Mouse (Mus musculus) inflammation-experienced regulatory T-cells, adult 6 months (primary cell): Measurements from ENCODE around the gene Wfdc18. TPM values are rescaled to one million over a fixed set of nuclear protein-coding genes. Genes with fewer than 3 reads are reported as not detected.
A peak's percentile ranks its signal among the peaks of the same experiment; 100 is the strongest.

Experiments
- ATAC-seq: one replicate; pipeline ENCODE4 v1.8.0; 2017
- polyA plus RNA-seq, 3 experiments: library from polyadenylated mRNA; unstranded; fragments of 100-300 nt; shearing (Covaris generic); gene quantifications; one replicate each; pipeline ENCODE4 v1.2.1; 2017

Wfdc18 gene
- polyA plus RNA-seq: not detected

DNA sequence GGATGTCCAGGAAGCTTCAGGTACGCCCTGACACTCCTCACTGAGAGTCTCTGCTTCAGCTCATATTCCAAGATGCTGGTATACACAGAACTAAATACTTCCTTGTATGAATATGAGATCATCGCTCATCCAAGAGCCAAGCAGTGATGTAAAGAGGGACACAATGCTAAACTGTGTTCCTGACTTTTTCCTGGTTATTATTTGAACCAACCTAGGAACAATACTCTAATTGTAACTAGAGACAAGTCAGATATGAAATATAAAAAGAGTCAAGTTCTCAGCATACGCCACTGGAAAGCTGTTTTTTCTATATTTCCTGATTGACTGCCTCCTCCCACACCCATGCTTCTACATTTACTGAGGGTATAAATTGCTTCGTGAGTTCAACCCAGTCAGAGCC lies at the start of gene Wfdc18:
Wfdc18 (plus strand) TSS at position 301 of the 400 bp plus-strand sequence.
- ATAC-seq: no peak

- no peak for ATAC-seq
Measured at GRCm38 (mm10) chr11:83662204-83662603, 46.6 kb upstream of the Wfdc18 start, which contains the start of gene Ccl4. Gene Ccl4, plus strand, starts transcription at chr11:83662584.

GRCm38 (mm10) chr11:83663532-83663931 lies 45.3 kb upstream of the Wfdc18 start:
- ATAC-seq: no peak

DNA sequence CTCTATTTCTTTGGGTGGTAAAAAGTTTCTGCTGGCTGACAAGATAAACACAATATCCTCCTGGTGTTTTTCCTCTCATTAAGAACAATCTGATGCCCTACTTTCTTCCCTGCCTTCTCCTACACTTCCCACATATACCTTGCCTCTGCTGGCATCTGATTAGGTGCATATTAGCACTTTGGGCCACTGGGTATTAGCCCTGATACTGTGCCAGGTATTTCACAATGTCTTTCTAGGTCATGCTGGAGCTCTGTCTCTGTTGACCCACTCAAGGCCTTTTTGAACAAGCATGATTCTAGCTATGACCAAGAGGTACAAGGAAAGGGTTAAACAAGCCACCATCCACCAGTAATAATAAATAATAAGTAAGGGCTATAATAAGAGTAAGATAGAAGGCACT lies 37.1 kb upstream of the Wfdc18 start:
- no peak for ATAC-seq

GRCm38 (mm10) chr11:83675665-83676064 lies 33.1 kb upstream of the Wfdc18 start:
- no peak for ATAC-seq

DNA sequence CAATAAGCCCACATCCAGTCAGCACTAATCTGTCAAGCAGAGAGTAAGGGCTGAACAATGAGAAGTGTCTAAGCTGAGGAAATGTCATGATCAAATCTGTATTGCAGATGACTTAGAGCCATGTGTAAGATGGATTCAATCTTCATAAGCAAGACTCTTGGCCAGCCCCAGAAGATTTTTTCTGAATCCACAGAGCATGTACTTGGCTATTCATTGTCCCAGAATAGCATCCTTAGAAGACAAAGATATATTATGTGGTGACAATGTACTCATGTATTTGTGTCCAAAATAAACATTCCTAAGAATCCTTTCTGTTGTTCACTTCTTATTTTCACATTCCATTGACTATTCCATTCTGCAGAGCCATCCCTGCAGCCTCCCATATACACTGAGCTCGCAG lies 18.9 kb upstream of the Wfdc18 start:
- ATAC-seq: no peak

- no peak for ATAC-seq
Measured at GRCm38 (mm10) chr11:83692008-83692407, 16.8 kb upstream of the Wfdc18 start.

GRCm38 (mm10) chr11:83703705-83704104 lies 5.1 kb upstream of the Wfdc18 start, which contains the start of gene Wfdc17:
Gene Wfdc17, plus strand, starts transcription at chr11:83703991.
- ATAC-seq: no peak

DNA sequence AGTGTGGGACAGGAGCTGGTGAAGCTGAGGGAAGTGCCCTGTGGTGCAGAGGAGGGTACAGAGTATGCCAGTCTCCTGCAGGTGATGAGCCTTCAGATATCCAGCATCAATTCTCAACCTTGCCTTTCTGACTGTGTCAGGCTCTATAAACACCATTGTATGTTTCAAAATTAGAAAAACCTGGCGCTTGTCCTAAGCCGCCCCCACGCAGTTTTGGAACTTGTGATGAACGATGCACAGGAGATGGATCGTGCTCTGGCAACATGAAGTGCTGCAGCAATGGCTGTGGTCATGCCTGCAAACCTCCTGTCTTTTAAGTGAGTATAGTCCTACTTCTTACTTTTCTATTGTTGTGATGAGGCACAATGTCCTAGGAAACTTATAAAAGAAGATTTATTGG lies 868 bp downstream of the Wfdc18 start:
- no peak for ATAC-seq

- no peak for ATAC-seq
Measured at GRCm38 (mm10) chr11:83712671-83713070, 3.9 kb downstream of the Wfdc18 start.

DNA sequence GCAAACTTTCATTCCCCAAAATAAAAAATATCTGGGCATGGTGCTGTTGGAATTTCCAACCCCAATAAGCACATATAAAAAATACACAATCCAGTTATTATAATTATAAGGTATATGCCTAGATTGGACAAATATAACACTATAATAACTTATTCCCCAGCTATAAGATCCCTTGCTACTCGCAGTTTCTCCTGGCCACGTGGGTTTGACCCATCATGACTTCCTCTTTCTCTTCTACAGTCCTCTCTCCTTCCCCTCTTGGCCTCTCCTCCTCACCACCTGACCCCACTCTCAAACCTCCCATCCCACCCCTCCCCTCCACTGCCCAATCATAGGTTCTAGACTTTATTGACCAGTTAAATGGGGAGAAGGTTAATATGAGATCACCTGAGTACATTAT lies 5.1 kb downstream of the Wfdc18 start:
- ATAC-seq: no peak

- ATAC-seq: no peak
Measured at GRCm38 (mm10) chr11:83717042-83717665, 8.3 kb downstream of the Wfdc18 start.

DNA sequence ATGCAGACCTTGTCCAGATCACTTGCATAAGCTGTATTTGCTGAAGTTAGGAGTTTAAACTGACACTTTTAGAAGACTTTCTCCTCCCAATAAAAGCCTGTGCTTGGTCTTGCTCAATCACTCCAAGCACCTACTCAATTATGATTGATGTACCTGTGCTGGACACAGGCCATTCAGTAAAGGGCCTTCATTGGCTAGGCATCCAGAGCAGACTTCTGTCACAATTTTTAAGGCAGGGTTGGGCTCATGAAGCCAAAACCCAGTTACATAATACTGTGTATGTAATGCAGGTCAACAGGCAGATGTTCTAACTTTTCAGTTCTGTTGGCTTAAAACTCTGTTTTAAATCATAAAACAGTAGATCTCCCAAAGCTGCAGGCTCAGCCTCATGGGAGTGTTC lies 12.0 kb downstream of the Wfdc18 start:
- ATAC-seq: no peak

GRCm38 (mm10) chr11:83728757-83729432 lies 20.1 kb downstream of the Wfdc18 start:
- no peak for ATAC-seq

- ATAC-seq: no peak
Measured at GRCm38 (mm10) chr11:83731116-83731515, 22.3 kb downstream of the Wfdc18 start.

GRCm38 (mm10) chr11:83733071-83733640 lies 24.3 kb downstream of the Wfdc18 start:
- ATAC-seq: no peak

GRCm38 (mm10) chr11:83734215-83734614 lies 25.4 kb downstream of the Wfdc18 start:
- ATAC-seq: no peak

GRCm38 (mm10) chr11:83735881-83736280 lies 27.1 kb downstream of the Wfdc18 start:
- no peak for ATAC-seq

DNA sequence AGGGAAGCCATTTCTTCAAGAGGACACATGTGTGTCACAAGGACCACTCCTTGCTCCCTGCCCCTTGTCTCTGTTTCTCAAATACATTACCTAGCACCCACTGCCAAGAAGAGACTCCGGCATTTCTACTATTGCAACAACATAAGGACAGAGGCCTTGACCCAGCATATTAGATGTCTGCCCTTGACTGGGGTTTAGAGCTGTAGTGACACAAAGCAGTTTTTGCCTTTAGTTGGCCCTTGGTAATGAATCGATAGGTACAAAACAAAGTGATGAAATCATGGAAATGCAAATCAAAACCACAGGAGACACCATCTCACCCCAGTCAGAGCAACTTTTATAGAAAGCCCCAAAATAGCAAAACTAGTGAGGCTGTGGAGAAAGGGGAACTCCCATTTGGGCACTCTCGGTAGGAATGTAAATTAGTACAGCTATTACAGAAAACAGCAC lies 28.3 kb downstream of the Wfdc18 start:
- ATAC-seq: peak; percentile 93

DNA sequence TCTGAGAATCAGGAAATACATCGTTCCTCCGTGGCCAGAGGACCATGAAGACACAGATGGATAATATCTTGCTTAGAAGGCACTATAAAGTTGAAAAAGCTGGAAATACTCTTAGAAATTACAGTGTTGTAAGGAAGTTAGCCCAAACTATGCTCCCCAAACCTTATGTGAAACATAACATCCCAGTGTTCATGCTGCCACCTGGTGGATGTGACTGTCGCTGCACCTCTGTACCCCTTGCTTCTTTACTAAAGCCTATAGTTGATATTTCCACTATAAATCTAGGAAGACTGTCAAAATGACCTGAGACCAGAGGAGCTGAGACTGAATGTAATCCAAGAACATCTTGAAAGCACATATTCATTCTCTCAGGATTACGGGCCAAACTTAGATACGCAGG lies 30.4 kb downstream of the Wfdc18 start:
- peak; percentile 33 for ATAC-seq

DNA sequence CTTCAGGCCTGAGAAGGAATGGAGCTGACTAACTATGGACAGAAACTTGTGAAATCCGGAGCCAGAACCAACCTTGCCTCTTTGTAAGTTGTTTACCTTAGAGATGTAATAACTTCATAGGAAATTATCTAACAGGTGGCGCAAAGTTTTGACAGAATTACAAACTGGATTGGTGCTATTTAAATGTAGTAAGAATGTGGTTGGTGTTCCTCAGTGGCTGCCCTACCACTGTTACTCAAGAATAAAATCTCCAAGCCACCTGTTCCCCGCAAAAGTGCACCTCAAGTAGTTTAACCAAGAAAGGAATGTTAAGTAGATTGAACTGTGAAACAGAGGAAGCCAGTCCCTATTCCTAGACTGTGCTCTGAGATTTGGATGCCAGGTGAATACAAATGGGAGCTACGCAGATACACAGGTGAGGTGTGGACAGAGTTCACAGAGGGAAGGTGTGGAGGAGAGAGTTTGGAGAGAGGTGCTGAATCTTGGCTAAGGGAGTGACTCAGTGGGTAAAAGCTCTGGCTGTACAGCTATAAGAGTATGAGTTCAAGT lies 31.7 kb downstream of the Wfdc18 start:
- no peak for ATAC-seq

GRCm38 (mm10) chr11:83741841-83742240 lies 33.0 kb downstream of the Wfdc18 start:
- no peak for ATAC-seq

GRCm38 (mm10) chr11:83742731-83743355 lies 34.0 kb downstream of the Wfdc18 start:
- no peak for ATAC-seq
